Mouse (Mus musculus) urinary bladder, postnatal 36 days (tissue): Measurements from ENCODE around the gene Atox1.
A peak's percentile ranks its signal among the peaks of the same experiment; 100 is the strongest.
"Not testable (repeated sequence)": the region's sequence is repeated elsewhere in the genome, so short reads cannot be mapped to it uniquely, and the experiment has no call there.

ENCODE experiments used
- DNase-seq, 2 experiments: peaks; one replicate each; pipeline ENCODE4 v3.0.0; 2022; ENCODE audit warnings: low spot score in 2 of 2, mixed read lengths in 1 of 2

Gene Atox1

GRCm38 (mm10) chr11:55453640-55454039 lies 7.4 kb downstream of the Atox1 start:
- DNase-seq: no peak

DNA sequence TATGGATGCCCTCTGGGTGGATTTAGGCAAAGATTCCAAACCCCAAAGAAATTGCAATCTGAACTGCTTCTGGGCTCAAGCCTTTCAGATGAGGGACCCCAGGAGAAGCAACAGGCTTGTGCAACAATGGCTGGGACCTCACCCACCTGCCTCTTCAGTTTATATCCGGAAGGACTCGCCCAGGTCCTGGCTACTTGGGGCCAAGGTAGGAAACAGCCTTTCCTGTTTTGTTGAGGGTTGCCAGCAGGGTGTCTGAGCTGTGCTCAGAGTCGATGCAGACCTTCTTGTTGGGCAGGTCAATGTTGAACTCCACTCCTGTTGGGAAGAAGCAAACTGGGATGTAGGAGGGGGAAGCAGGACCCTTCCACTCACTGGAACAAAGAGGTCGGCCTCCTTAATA lies 10.7 kb downstream of the Atox1 start:
- DNase-seq: no peak

DNA sequence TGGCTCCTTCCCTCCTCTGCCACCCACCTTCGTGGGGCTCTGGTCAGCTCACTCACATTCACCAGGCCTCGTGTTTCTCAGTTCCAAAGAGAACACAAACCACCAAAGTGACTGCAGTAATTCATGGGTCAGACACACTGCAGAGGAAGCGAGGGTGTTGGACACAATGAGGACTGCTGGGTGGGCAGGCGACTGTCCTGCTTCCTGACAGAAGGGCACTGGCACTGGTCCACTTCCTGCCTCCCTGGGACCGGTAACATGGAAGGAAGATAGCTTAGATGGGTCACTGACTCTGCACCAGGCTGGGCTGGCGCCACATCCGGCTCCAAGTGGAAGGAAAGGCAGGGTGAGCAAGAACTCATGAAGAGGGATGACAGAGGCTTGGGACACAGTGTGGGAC lies 11.5 kb downstream of the Atox1 start:
- DNase-seq: no peak

GRCm38 (mm10) chr11:55446579-55446978 lies 14.5 kb downstream of the Atox1 start:
- DNase-seq: peak; percentile 87 to 89

GRCm38 (mm10) chr11:55444772-55445171 lies 16.3 kb downstream of the Atox1 start:
- no peak for DNase-seq

- DNase-seq: no peak
Measured at GRCm38 (mm10) chr11:55439718-55440117, 21.3 kb downstream of the Atox1 start.

GRCm38 (mm10) chr11:55438031-55438430 lies 23.0 kb downstream of the Atox1 start:
- no peak for DNase-seq

GRCm38 (mm10) chr11:55436089-55436488 lies 24.9 kb downstream of the Atox1 start:
- no peak for DNase-seq

DNA sequence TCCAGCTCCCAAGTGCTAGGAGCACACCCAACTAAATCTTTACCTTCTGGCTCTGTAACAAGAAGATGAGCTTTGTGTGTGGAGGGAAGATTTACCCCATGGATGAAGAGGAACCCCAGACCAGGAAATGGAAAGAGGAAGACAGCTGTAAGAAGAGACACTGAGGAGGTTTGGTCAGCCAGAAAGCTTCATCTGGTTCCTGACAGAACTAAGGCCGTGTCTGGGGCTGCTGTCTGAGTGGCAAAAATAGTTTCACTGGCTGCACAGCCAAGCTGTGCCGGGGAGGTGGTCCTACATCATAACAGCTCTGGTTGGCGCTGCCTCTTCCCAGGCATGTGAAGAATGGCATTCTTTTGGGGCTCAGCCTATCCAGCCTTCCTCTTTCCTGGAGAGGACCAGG lies 28.1 kb downstream of the Atox1 start:
- no peak for DNase-seq

GRCm38 (mm10) chr11:55429973-55430372 lies 31.1 kb downstream of the Atox1 start:
- no peak for DNase-seq

DNA sequence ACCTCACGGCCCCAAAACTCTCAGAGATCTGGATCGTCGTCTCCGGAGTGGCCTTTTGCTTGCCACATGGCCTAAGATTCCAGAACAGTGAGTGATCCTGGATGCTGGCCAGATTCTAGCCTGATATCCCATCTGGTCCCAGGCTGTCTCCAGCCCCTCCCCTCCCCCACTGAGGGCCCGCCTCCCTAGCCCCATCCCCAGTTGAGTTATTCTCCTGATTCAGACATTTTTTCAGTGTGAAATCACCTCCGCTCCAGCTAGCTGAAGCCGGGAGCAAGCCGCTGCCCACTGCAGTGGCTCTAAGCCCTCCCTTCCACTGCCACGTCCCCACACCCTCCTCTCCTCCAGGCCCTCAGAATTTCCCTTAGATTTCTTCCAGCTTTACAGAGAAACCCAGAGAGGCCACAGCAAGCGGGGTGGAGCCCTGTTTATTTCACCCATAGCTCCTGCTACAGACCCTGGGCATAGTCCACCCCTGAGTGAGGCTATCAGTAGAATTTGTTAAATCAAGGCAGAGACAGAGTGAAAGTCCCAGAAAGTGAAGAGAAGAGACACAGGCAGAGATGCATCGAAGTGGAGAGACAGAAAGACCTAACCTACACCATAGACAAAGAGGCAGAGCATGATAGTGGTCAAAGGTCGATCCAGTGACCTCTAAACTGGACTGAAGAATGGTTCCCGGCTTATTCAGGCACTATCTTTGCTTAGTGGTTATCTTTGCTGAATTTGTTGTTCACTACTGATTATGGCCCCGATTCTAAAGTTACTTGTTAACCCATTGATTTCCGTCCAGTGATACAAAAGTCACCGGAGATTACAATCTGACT lies 32.6 kb downstream of the Atox1 start:
- DNase-seq: peak; percentile 63 to 85

DNA sequence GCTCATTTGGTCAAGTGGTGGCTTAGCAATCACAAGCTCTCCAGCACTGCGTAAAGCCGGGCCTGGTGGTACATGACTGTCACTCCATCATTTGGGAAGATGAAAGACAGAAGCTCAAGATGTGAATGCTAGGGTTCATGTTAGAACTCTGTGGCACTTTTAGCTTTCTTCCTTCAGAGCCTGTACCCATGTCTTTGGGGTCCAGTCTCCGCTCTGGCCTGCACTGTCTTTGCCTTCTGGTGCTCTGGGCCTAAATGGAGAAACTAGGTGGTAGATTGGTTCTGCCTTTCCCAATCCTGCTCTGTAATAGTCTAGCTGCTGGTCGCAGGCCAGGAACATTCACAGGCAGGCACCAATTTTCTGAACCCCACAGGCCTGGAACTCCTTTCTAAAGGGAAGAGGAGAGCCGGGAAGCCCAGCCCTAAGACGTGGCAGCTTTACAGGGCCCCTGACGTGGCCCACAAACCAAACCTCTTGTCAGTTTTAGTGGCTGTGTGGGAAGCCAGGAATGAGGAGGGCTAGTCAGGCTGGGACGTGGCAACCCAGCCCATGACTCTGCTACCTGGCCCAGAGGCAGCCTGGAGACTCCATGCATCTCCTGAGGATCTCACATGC lies 36.2 kb downstream of the Atox1 start:
- DNase-seq: peak in 1 of 2 experiments; percentile 54

- no peak for DNase-seq
Measured at GRCm38 (mm10) chr11:55423756-55424155, 37.3 kb downstream of the Atox1 start.

GRCm38 (mm10) chr11:55422978-55423377 lies 38.1 kb downstream of the Atox1 start, which contains the start of gene Sparc:
Gene Sparc (minus strand): TSS chr11:55423183.
- no peak for DNase-seq

GRCm38 (mm10) chr11:55419678-55420307 lies 41.2 kb downstream of the Atox1 start:
- peak; percentile 61 to 75 for DNase-seq

- peak in 1 of 2 experiments; percentile 60 for DNase-seq
Measured at GRCm38 (mm10) chr11:55419296-55419677, 41.8 kb downstream of the Atox1 start.

GRCm38 (mm10) chr11:55418704-55419061 lies 42.4 kb downstream of the Atox1 start:
- DNase-seq: no peak

- DNase-seq: peak; percentile 36 to 51
Measured at GRCm38 (mm10) chr11:55417898-55418703, 42.9 kb downstream of the Atox1 start.

DNA sequence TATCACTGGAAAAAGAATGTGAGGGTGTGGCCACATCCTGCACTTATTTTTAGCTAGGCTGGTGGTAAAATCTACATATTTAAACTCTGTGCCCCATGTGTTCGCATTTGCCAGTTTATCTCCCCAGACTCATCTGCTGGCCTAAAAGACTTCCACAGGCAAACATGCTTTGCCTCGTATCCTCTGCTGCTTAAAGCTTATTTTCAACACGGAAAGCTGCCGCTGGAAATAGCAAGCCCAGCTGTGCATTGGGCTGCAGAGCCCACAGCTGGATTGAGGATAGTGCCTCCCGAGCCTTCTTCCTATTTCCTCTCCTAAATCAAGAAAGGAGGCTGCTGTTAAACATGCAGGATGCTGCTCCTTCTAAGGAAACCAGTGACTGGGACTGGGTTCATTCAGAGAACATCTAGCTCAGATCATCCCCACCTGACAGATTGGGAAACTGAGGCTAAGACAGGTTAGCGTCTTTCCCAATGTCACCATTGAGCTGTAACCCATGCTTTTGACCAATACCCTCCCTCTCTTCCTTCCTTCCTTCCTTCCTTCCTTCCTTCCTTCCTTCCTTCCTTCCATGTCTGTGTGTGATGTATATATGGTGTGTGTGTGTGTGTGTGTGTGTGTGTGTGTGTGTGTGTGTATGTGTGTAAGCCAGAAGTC lies 44.3 kb downstream of the Atox1 start:
- DNase-seq: no peak

DNA sequence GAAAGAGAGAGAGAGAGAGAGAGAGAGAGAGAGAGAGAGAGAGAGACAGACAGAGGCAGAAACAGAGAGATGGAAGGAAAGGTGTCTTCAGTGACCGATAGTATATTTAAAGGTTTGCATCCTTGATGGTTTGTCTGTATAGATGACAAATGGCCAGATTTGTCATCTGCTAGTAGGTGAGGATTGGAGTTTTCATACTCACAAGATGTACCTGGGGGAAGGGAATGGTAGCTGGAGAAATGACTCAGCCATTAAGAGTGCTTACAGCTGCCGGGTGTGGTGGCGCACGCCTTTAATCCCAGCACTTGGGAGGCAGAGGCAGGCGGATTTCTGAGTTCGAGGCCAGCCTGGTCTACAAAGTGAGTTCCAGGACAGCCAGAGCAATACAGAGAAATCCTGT lies 45.3 kb downstream of the Atox1 start:
- not testable (repeated sequence) for DNase-seq

DNA sequence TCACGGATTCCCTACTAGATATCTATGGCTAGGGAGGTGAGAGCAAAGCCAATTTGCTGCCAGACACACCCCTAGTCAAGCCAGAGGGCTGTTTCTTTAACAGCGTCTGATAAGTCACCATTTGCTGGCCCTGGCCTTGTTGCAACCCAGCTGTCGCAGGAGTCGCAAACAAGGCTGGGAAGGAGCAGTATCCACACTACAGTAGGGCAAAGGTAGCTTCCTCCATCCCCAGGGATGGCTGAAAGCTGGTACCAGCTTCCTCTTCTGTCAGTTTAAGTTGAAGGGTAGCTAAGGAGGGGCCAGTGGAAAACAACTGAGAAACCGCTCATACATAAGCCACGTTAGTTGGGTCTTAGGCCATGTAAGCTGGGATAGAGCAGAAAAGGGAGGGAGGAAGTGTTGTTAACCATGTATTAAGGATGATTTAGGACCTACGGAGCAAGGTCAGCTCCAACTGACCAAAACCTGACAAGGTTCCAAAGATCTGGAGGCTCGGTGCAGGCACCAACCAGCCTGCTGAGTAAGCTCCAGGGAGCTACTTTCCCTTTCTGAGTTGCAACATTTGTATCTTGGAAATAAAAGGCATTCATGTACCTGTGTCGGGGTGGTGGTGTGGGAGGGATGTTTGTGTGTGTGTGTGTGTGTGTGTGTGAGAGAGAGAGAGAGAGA lies 45.9 kb downstream of the Atox1 start:
- DNase-seq: peak in 1 of 2 experiments; percentile 52
